Comparison of ENCODE assay signal across 27 mouse cellular contexts in genomic region chr8:111911572-111911971, GRCm38 (mm10). TPM values are rescaled to one million over a fixed set of nuclear protein-coding genes. Genes with fewer than 3 reads are reported as not detected.
DNase-seq lines count a peak whose midpoint lies in the region; ATAC-seq and TF ChIP-seq lines count a peak whose summit lies in the region.
"Had no signal": no experiment of that assay in that cellular context is flagged by ENCODE, and none has a peak within 500 bp of the region (broad histone marks: within the 10 kb centered on the region; RNA-seq: fewer than 3 reads in every experiment).

No protein-coding gene starts in this region.

- H3K9ac ChIP-seq in hindbrain, postnatal 0 days (replicated peaks; ENCODE audit: low read length) = no peak overlapping the region
- no peak overlapping the region for H3K9ac ChIP-seq in hindbrain, embryonic 11.5 days (ENCODE audit: low read depth, low read length)
- no peak overlapping the region for H3K9ac ChIP-seq in heart, embryonic 12.5 days
- H3K9ac ChIP-seq: heart, embryonic 13.5 days; limb, embryonic 12.5 days; liver, embryonic 12.5 days; midbrain, embryonic 15.5 days had no signal

- no peaks in the 10 kb centered on the region for H3K27me3 ChIP-seq in hindbrain, postnatal 0 days (ENCODE audit: insufficient read depth, low read length)
- H3K27me3 ChIP-seq in hindbrain, embryonic 11.5 days (ENCODE audit: control insufficient read depth, insufficient read depth, low read length) = peaks cover 7% of the 10 kb centered on the region; the same call in 1 of the 2 replicates
- peaks cover 31% of the 10 kb centered on the region for H3K27me3 ChIP-seq in heart, embryonic 12.5 days (replicated peaks)
- H3K27me3 ChIP-seq: midbrain, embryonic 15.5 days had no signal

- peak; percentile 22 to 40 for DNase-seq in cerebellum, postnatal 10 days
- no peak for DNase-seq in cerebellum, adult 8-10 months
- peak; percentile 27 for DNase-seq in hindbrain, postnatal 0 days (ENCODE audit: low spot score)
- no peak for DNase-seq in hindbrain, embryonic 11.5 days (ENCODE audit: low spot score)
- DNase-seq in left cerebral cortex, postnatal 36 days (ENCODE audit: low spot score in 2 of 2) = peak; percentile 17 to 32
- DNase-seq in left cerebral cortex, postnatal 10 days (ENCODE audit: extremely low spot score in 1 of 2, low spot score in 2 of 2) = no peak
- DNase-seq in brain, embryonic 14.5 days (ENCODE audit: low read depth) = peak; percentile 66
- DNase-seq: adrenal gland, postnatal 10 days; cerebellum, adult 11 months; embryo, embryonic 11 days; kidney, postnatal 10 days; lung, adult 2 months; retina, postnatal 1 day; thymus, adult 2 months had no signal

- H3K4me3 ChIP-seq in hindbrain, postnatal 0 days (ENCODE audit: low read length) = no peak overlapping the region
- no peak overlapping the region for H3K4me3 ChIP-seq in hindbrain, embryonic 11.5 days (ENCODE audit: low read depth, low read length)
- H3K4me3 ChIP-seq in heart, embryonic 12.5 days = no peak overlapping the region
- H3K4me3 ChIP-seq: heart, embryonic 13.5 days; limb, embryonic 12.5 days; liver, embryonic 12.5 days; megakaryocyte, embryonic 14.5 days; midbrain, embryonic 15.5 days had no signal

- 27% methylated on average over 7 of the region's 7 CpGs for WGBS in hindbrain, postnatal 0 days
- 58% methylated on average over 7 of the region's 7 CpGs for WGBS in hindbrain, embryonic 11.5 days
- WGBS in heart, embryonic 12.5 days = 61% methylated on average over 7 of the region's 7 CpGs

- intact Hi-C loops in left cerebral cortex, postnatal 36 days (cut with DNase I) = no loop called here
- intact Hi-C loops in left cerebral cortex, postnatal 10 days (cut with DNase I) = no loop called here

- H3K27ac ChIP-seq in hindbrain, postnatal 0 days = no peak overlapping the region
- H3K27ac ChIP-seq in hindbrain, embryonic 11.5 days (ENCODE audit: low read depth, low read length) = no peak overlapping the region
- H3K27ac ChIP-seq in heart, embryonic 12.5 days (ENCODE audit: poor library complexity, severe bottlenecking) = no peak overlapping the region
- H3K27ac ChIP-seq: heart, embryonic 13.5 days; limb, embryonic 12.5 days; liver, embryonic 12.5 days; midbrain, embryonic 15.5 days had no signal

- H3K4me2 ChIP-seq in hindbrain, postnatal 0 days (ENCODE audit: low read depth, low read length) = no peak overlapping the region
- no peak overlapping the region for H3K4me2 ChIP-seq in hindbrain, embryonic 11.5 days (replicated peaks; ENCODE audit: low read depth, low read length)
- H3K4me2 ChIP-seq in heart, embryonic 12.5 days = no peak overlapping the region
- H3K4me2 ChIP-seq: heart, embryonic 13.5 days; limb, embryonic 12.5 days; liver, embryonic 12.5 days; midbrain, embryonic 15.5 days had no signal

- TF ChIP-seq POLR2A in brain, embryonic 14.5 days (IDR thresholded peaks at IDR 0.05; ENCODE audit: borderline replicate concordance, extremely low read depth, insufficient read depth, insufficient read length, poor library complexity, severe bottlenecking) = no peak

- no peak for TF ChIP-seq CTCF in hindbrain, postnatal 0 days (IDR thresholded peaks at IDR 0.05; ENCODE audit: low read depth)
- TF ChIP-seq CTCF in brain, embryonic 14.5 days (IDR thresholded peaks at IDR 0.05; ENCODE audit: borderline replicate concordance, extremely low read depth, insufficient read depth, insufficient read length) = no peak

- ATAC-seq in hindbrain, postnatal 0 days = no peak
- no peak for ATAC-seq in hindbrain, embryonic 11.5 days (ENCODE audit: low FRiP score)
- no peak for ATAC-seq in heart, embryonic 12.5 days (ENCODE audit: insufficient number of reproducible peaks, low FRiP score)
- ATAC-seq: activated CD4-positive, CD25-positive, alpha-beta regulatory T cell, adult 4 months; hindbrain, embryonic 16.5 days; intestine, postnatal 0 days; liver, embryonic 12.5 days; midbrain, embryonic 15.5 days had no signal

- no peaks in the 10 kb centered on the region for H3K9me3 ChIP-seq in hindbrain, postnatal 0 days (ENCODE audit: low read length)
- no peaks in the 10 kb centered on the region for H3K9me3 ChIP-seq in hindbrain, embryonic 11.5 days (ENCODE audit: control insufficient read depth, low read length)
- H3K9me3 ChIP-seq in heart, embryonic 12.5 days (replicated peaks) = no peaks in the 10 kb centered on the region
- H3K9me3 ChIP-seq: heart, embryonic 13.5 days; limb, embryonic 12.5 days; liver, embryonic 12.5 days; megakaryocyte, embryonic 14.5 days; midbrain, embryonic 15.5 days had no signal

- H3K36me3 ChIP-seq in hindbrain, postnatal 0 days (ENCODE audit: insufficient read depth, low read length) = peaks cover 2% of the 10 kb centered on the region; the same call in 1 of the 2 replicates
- no peaks in the 10 kb centered on the region for H3K36me3 ChIP-seq in hindbrain, embryonic 11.5 days (ENCODE audit: control insufficient read depth, insufficient read depth, low read length)
- H3K36me3 ChIP-seq in heart, embryonic 12.5 days = no peaks in the 10 kb centered on the region
- H3K36me3 ChIP-seq: heart, embryonic 13.5 days; liver, embryonic 12.5 days; midbrain, embryonic 15.5 days had no signal

- H3K4me1 ChIP-seq in hindbrain, postnatal 0 days (ENCODE audit: insufficient read depth, low read length) = peaks cover 6% of the 10 kb centered on the region; the same call in 1 of the 2 replicates
- no peaks in the 10 kb centered on the region for H3K4me1 ChIP-seq in hindbrain, embryonic 11.5 days (replicated peaks; ENCODE audit: control insufficient read depth, insufficient read depth, low read length)
- H3K4me1 ChIP-seq in heart, embryonic 12.5 days (replicated peaks) = peaks cover 15% of the 10 kb centered on the region
- H3K4me1 ChIP-seq: liver, embryonic 12.5 days had no signal

RNA-seq across cellular contexts. Expression of gene Chst5, which starts 1.3 kb away (rescaled TPM):
- total RNA-seq in hindbrain, postnatal 0 days (2014; rRNA removed) = 2.4 and 4.2 TPM in 2 replicates
- polyA plus RNA-seq in hindbrain, postnatal 0 days (2015; fragmentation: Nextera tagmentation; extraction: Ambion mirVana) = 3.2 and 3.8 TPM in 2 replicates
- 2.9 and 3.2 TPM in 2 replicates for polyA plus RNA-seq in hindbrain, embryonic 11.5 days (2014; fragmentation: Nextera tagmentation; extraction: Ambion mirVana)
- total RNA-seq in left cerebral cortex, postnatal 36 days (2021) = under 1 TPM; 0.36 to 0.57 TPM
- under 1 TPM; 0.67 to 0.86 TPM for total RNA-seq in left cerebral cortex, postnatal 10 days (2021)
- 3.6 and 3.9 TPM in 2 replicates for polyA plus RNA-seq in brain, embryonic 14.5 days (2012; rRNA removed)
- 0.12 and 0.45 TPM in 2 replicates for polyA plus RNA-seq in heart, embryonic 12.5 days (2016; fragmentation: Nextera tagmentation; extraction: Ambion mirVana)
- total RNA-seq: gastrocnemius, adult 8-10 months; granulocyte monocyte progenitor cell, adult 5-6 weeks; heart, postnatal 25 days had no signal
- polyA plus RNA-seq: activated CD4-positive, CD25-positive, alpha-beta regulatory T cell, adult 4 months; spleen, adult 2 months had no signal

RNA-seq across cellular contexts. Expression of gene Tmem231, which starts 22.1 kb away (rescaled TPM):
- 15.5 and 16.7 TPM in 2 replicates for total RNA-seq in hindbrain, postnatal 0 days (2014; rRNA removed)
- 14.4 and 14.6 TPM in 2 replicates for polyA plus RNA-seq in hindbrain, postnatal 0 days (2015; fragmentation: Nextera tagmentation; extraction: Ambion mirVana)
- 13.8 and 16.1 TPM in 2 replicates for polyA plus RNA-seq in hindbrain, embryonic 11.5 days (2014; fragmentation: Nextera tagmentation; extraction: Ambion mirVana)
- total RNA-seq in left cerebral cortex, postnatal 36 days (2021) = 10 to 100 TPM; 10.6 to 13.1 TPM
- total RNA-seq in left cerebral cortex, postnatal 10 days (2021) = 10 to 100 TPM; 10.0 to 10.4 TPM
- polyA plus RNA-seq in brain, embryonic 14.5 days (2012; rRNA removed) = 16.8 and 17.2 TPM in 2 replicates
- 5.4 and 7.1 TPM in 2 replicates for polyA plus RNA-seq in heart, embryonic 12.5 days (2016; fragmentation: Nextera tagmentation; extraction: Ambion mirVana)
- total RNA-seq: granulocyte monocyte progenitor cell, adult 5-6 weeks had no signal

RNA-seq across cellular contexts. Expression of gene Gabarapl2, which starts 28.9 kb away (rescaled TPM):
- total RNA-seq in hindbrain, postnatal 0 days (2014; rRNA removed) = 86.2 and 99.4 TPM in 2 replicates
- polyA plus RNA-seq in hindbrain, postnatal 0 days (2015; fragmentation: Nextera tagmentation; extraction: Ambion mirVana) = 461 and 465 TPM in 2 replicates
- polyA plus RNA-seq in hindbrain, embryonic 11.5 days (2014; fragmentation: Nextera tagmentation; extraction: Ambion mirVana) = 347 and 351 TPM in 2 replicates
- 100 to 1,000 TPM; 201 to 216 TPM for total RNA-seq in left cerebral cortex, postnatal 36 days (2021)
- total RNA-seq in left cerebral cortex, postnatal 10 days (2021) = 100 to 1,000 TPM; 206 to 213 TPM
- 164 TPM in 2 replicates for polyA plus RNA-seq in brain, embryonic 14.5 days (2012; rRNA removed)
- 176 and 184 TPM in 2 replicates for polyA plus RNA-seq in heart, embryonic 12.5 days (2016; fragmentation: Nextera tagmentation; extraction: Ambion mirVana)

RNA-seq across cellular contexts. Expression of gene Tmem170, which starts 35.0 kb away (rescaled TPM):
- 3.2 and 3.5 TPM in 2 replicates for total RNA-seq in hindbrain, postnatal 0 days (2014; rRNA removed)
- polyA plus RNA-seq in hindbrain, postnatal 0 days (2015; fragmentation: Nextera tagmentation; extraction: Ambion mirVana) = 2.3 and 3.0 TPM in 2 replicates
- 7.5 and 11.0 TPM in 2 replicates for polyA plus RNA-seq in hindbrain, embryonic 11.5 days (2014; fragmentation: Nextera tagmentation; extraction: Ambion mirVana)
- 1 to 10 TPM; 2.9 to 4.4 TPM for total RNA-seq in left cerebral cortex, postnatal 36 days (2021)
- total RNA-seq in left cerebral cortex, postnatal 10 days (2021) = 1 to 10 TPM; 2.6 to 3.1 TPM
- polyA plus RNA-seq in brain, embryonic 14.5 days (2012; rRNA removed) = 3.8 and 4.1 TPM in 2 replicates
- 4.4 and 4.8 TPM in 2 replicates for polyA plus RNA-seq in heart, embryonic 12.5 days (2016; fragmentation: Nextera tagmentation; extraction: Ambion mirVana)

RNA-seq across cellular contexts. Expression of gene Cfdp1, which starts 57.5 kb away (rescaled TPM):
- total RNA-seq in hindbrain, postnatal 0 days (2014; rRNA removed) = 24.9 and 26.5 TPM in 2 replicates
- polyA plus RNA-seq in hindbrain, postnatal 0 days (2015; fragmentation: Nextera tagmentation; extraction: Ambion mirVana) = 170 and 180 TPM in 2 replicates
- 214 and 223 TPM in 2 replicates for polyA plus RNA-seq in hindbrain, embryonic 11.5 days (2014; fragmentation: Nextera tagmentation; extraction: Ambion mirVana)
- 10 to 100 TPM; 76.9 to 78.2 TPM for total RNA-seq in left cerebral cortex, postnatal 36 days (2021)
- 10 to 100 TPM; 90.6 to 94.9 TPM for total RNA-seq in left cerebral cortex, postnatal 10 days (2021)
- 65.0 and 97.6 TPM in 2 replicates for polyA plus RNA-seq in brain, embryonic 14.5 days (2012; rRNA removed)
- polyA plus RNA-seq in heart, embryonic 12.5 days (2016; fragmentation: Nextera tagmentation; extraction: Ambion mirVana) = 144 and 149 TPM in 2 replicates

Comparison
In these comparisons a context has a peak if more than half of its experiments do, and no peak if none do; other contexts are left out.
1. DNase-seq: peak in cerebellum, postnatal 10 days (2 of 2), hindbrain, postnatal 0 days (single experiment), left cerebral cortex, postnatal 36 days (2 of 2) and brain, embryonic 14.5 days (single experiment); none in cerebellum, adult 8-10 months (single experiment), hindbrain, embryonic 11.5 days (single experiment) and left cerebral cortex, postnatal 10 days (0 of 2).